Mouse (Mus musculus) splenic B cell, adult 2 months (primary cell): ENCODE results near the gene Cluap1.

Source experiments
- DNase-seq: peaks from one replicate; pipeline ENCODE4 v3.0.0-alpha.2; 2011; ENCODE audit warnings: low read depth, low spot score
- H3K27me3 ChIP-seq: 2 replicates; pipeline ENCODE4 v1.6.1; 2012; ENCODE audit warnings: mild to moderate bottlenecking, low read length, moderate library complexity, mixed read lengths; ENCODE audit not compliant: control insufficient read depth, poor library complexity, insufficient read depth, severe bottlenecking
- H3K36me3 ChIP-seq: 2 replicates; pipeline ENCODE4 v1.6.1; 2012; ENCODE audit warnings: mild to moderate bottlenecking, low read length, moderate library complexity, mixed read lengths; ENCODE audit not compliant: control insufficient read depth, poor library complexity, insufficient read depth, severe bottlenecking

The Cluap1 gene

GRCm38 (mm10) chr16:3908537-3909111 lies at the start of gene Cluap1, which contains the start of gene 1700037C18Rik:
TSS of gene Cluap1 (plus strand) at chr16:3908801.
TSS of gene 1700037C18Rik (minus strand) at chr16:3908689.
- Histone ChIP-seq H3K36me3 (peaks cover 2% of the 10 kb centered on the region; the same call in 1 of the 2 replicates), H3K27me3 (no peaks in the 10 kb centered on the region)
- peak; percentile 93 for DNase-seq

GRCm38 (mm10) chr16:3859254-3859653 lies 49.3 kb upstream of the Cluap1 start:
- H3K36me3 ChIP-seq: peaks cover 2% of the 10 kb centered on the region; the same call in 1 of the 2 replicates
- H3K27me3 ChIP-seq: no peaks in the 10 kb centered on the region
- no peak for DNase-seq

- Histone ChIP-seq H3K27me3 (no peaks in the 10 kb centered on the region), H3K36me3 (peaks cover 8% of the 10 kb centered on the region)
- DNase-seq: no peak
Measured at GRCm38 (mm10) chr16:3871815-3872214, 36.8 kb upstream of the Cluap1 start.

GRCm38 (mm10) chr16:3872216-3873047 lies 36.2 kb upstream of the Cluap1 start, which contains the start of gene Naa60:
TSS of gene Naa60 (plus strand) at chr16:3872375.
- DNase-seq: peak; percentile 86
- H3K36me3 ChIP-seq: peaks cover 5% of the 10 kb centered on the region

GRCm38 (mm10) chr16:3876346-3876745 lies 32.3 kb upstream of the Cluap1 start:
- H3K36me3 ChIP-seq: no peaks in the 10 kb centered on the region; the same call in 1 of the 2 replicates
- H3K27me3 ChIP-seq: no peaks in the 10 kb centered on the region
- no peak for DNase-seq

More at GRCm38 (mm10) chr16:3872216-3873047, 36.2 kb upstream of the Cluap1 start, which contains the start of gene Naa60:
- H3K27me3 ChIP-seq: no peaks in the 10 kb centered on the region

- no peaks in the 10 kb centered on the region for H3K27me3 ChIP-seq
Measured at GRCm38 (mm10) chr16:3884201-3885064, 24.2 kb upstream of the Cluap1 start, which contains the start of the genes Zfp597 and Gm20695. TSS of gene Zfp597 (minus strand) at chr16:3884561. TSS of gene Gm20695 (plus strand) at chr16:3884648.

GRCm38 (mm10) chr16:3885065-3885670 lies 23.4 kb upstream of the Cluap1 start:
- H3K36me3 ChIP-seq: no peaks in the 10 kb centered on the region
- H3K27me3 ChIP-seq: no peaks in the 10 kb centered on the region
- DNase-seq: peak; percentile 13

More at GRCm38 (mm10) chr16:3884201-3885064, 24.2 kb upstream of the Cluap1 start, which contains the start of the genes Zfp597 and Gm20695:
- no peaks in the 10 kb centered on the region for H3K36me3 ChIP-seq
- peak; percentile 94 for DNase-seq

GRCm38 (mm10) chr16:3891621-3892295 lies 16.8 kb upstream of the Cluap1 start:
- DNase-seq: no peak
- Histone ChIP-seq H3K27me3 (no peaks in the 10 kb centered on the region), H3K36me3 (no peaks in the 10 kb centered on the region; the same call in 1 of the 2 replicates)

- Histone ChIP-seq H3K27me3 (no peaks in the 10 kb centered on the region), H3K36me3 (peaks cover 2% of the 10 kb centered on the region; the same call in 1 of the 2 replicates)
- DNase-seq: no peak
Measured at GRCm38 (mm10) chr16:3893739-3894138, 14.9 kb upstream of the Cluap1 start.

- DNase-seq: peak; percentile 79
- Histone ChIP-seq H3K36me3 (peaks cover 2% of the 10 kb centered on the region; the same call in 1 of the 2 replicates), H3K27me3 (no peaks in the 10 kb centered on the region)
Measured at GRCm38 (mm10) chr16:3895173-3895792, 13.3 kb upstream of the Cluap1 start.

- no peaks in the 10 kb centered on the region for H3K27me3 ChIP-seq
- no peak for DNase-seq
- H3K36me3 ChIP-seq: peaks cover 6% of the 10 kb centered on the region; the same call in 1 of the 2 replicates
Measured at GRCm38 (mm10) chr16:3896046-3896445, 12.6 kb upstream of the Cluap1 start.

- Histone ChIP-seq H3K36me3 (peaks cover 6% of the 10 kb centered on the region; the same call in 1 of the 2 replicates), H3K27me3 (no peaks in the 10 kb centered on the region)
- no peak for DNase-seq
Measured at GRCm38 (mm10) chr16:3896553-3896952, 12.0 kb upstream of the Cluap1 start.

GRCm38 (mm10) chr16:3907471-3907870 lies 1.1 kb upstream of the Cluap1 start:
- DNase-seq: no peak
- Histone ChIP-seq H3K27me3 (no peaks in the 10 kb centered on the region), H3K36me3 (peaks cover 6% of the 10 kb centered on the region; the same call in 1 of the 2 replicates)
